Comparison of ENCODE assay signal across 8 mouse cellular contexts in the genomic region with DNA sequence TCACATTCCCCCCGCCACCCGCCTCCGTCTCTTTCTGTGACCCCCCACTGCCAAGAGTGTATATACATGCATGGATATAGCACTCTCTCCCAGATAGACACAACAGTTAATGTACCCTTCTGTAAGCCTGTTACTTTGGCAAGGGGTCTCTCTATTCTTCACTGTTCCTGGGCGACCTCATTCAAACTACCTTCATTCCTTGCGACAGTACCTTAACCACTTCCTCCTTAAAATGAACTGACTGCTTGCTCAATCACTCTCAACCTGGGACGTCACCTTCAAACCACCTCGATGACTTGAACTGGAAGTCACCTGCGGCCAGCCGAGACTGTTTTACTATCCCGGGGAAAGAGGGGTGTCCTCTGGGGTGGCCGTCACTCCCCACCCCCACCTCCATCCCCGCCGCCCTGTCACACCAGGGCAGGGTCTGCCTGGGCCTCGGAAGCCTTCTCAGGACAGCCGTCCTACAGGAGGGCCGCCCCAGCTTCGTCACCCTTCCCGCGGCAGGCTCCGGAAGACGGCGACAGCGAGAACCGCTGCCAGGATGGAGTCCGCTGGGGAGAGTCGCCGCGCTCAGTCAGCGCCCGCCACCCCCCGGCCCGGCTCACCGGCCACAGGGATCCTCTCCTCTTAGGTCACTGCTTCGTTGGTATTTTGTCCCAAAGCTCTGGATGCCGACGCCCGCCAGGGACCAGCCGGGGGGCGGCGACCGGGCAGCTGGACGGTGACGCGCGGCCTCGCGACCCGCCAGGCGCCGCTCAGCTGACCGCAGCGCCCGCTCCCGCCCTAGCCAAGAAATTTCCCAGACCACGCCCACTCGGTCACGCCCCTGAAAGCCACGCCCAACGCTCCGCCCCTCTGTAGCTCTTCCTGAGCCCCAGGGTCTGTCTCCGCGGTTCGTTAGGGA. TPM values are rescaled to one million over a fixed set of nuclear protein-coding genes. Genes with fewer than 3 reads are reported as not detected.
DNase-seq lines count a peak whose midpoint lies in the region; ATAC-seq and TF ChIP-seq lines count a peak whose summit lies in the region.

A gene (minus strand): TSS at position 753 of the 907 bp plus-strand sequence.

- H3K9me3 ChIP-seq in G1E (replicated peaks), result no peaks in the 10 kb centered on the region
- no peaks in the 10 kb centered on the region for H3K9me3 ChIP-seq in lung, embryonic 15.5 days

- peak; percentile 70 for DNase-seq in G1E (ENCODE audit: low spot score)
- DNase-seq in cerebellum, adult 8-10 months, result peak; percentile 78
- DNase-seq in forelimb bud, embryonic 11.5 days (ENCODE audit: low read depth, low spot score), result peak; percentile 74
- peak; percentile 55 for DNase-seq in layer of hippocampus, adult 9-10 months (ENCODE audit: low spot score)
- DNase-seq in thymus, adult 18-20 months, result peak; percentile 25 to 37

- WGBS in lung, embryonic 15.5 days, result 2% methylated on average over 63 of the region's 63 CpGs
- 3% methylated on average over 63 of the region's 63 CpGs for WGBS in olfactory bulb, adult 2 months

- H3K27ac ChIP-seq in lung, embryonic 15.5 days, result peak within 1 kb of the TSS; percentile 4; the same call in 1 of the 2 replicates
- H3K27ac ChIP-seq in olfactory bulb, adult 2 months (ENCODE audit: insufficient read depth, low read depth, low read length), result no peak within 1 kb of the TSS

- H3K9ac ChIP-seq in lung, embryonic 15.5 days, result peak within 1 kb of the TSS; percentile 51

- ATAC-seq in G1E (ENCODE audit: extremely low read depth, insufficient number of reproducible peaks, low FRiP score, poor library complexity, severe bottlenecking), result peak; percentile 81
- ATAC-seq in hematopoietic stem cell, adult 5-6 weeks (replicated peaks in 1 of 2; ENCODE audit: insufficient read depth in 1 of 2, low FRiP score in 2 of 2, low TSS enrichment in 1 of 2, low read depth in 1 of 2, poor library complexity in 2 of 2, severe bottlenecking in 2 of 2), result peak; percentile 85 to 88
- ATAC-seq in lung, embryonic 15.5 days (ENCODE audit: borderline replicate concordance, extremely low read depth, low FRiP score, low TSS enrichment), result peak; percentile 92

- H3K4me2 ChIP-seq in lung, embryonic 15.5 days, result peak within 1 kb of the TSS; percentile 96

- TF ChIP-seq POLR2A in olfactory bulb, adult 2 months (IDR thresholded peaks at IDR 0.05; ENCODE audit: insufficient read depth, low read depth, low read length), result no peak

- peak within 1 kb of the TSS; percentile 84 for H3K4me3 ChIP-seq in G1E (ENCODE audit: low read depth, low read length)
- H3K4me3 ChIP-seq in lung, embryonic 15.5 days, result peak within 1 kb of the TSS; percentile 67
- peak within 1 kb of the TSS; percentile 71 for H3K4me3 ChIP-seq in olfactory bulb, adult 2 months (ENCODE audit: insufficient read depth, low read depth, low read length)

- peaks cover 29% of the 10 kb centered on the region for H3K36me3 ChIP-seq in G1E (replicated peaks)
- no peaks in the 10 kb centered on the region for H3K36me3 ChIP-seq in lung, embryonic 15.5 days

- TF ChIP-seq CTCF in G1E (IDR thresholded peaks at IDR 0.05; ENCODE audit: low read depth, low read length), result no peak
- TF ChIP-seq CTCF in olfactory bulb, adult 2 months (IDR thresholded peaks at IDR 0.05; ENCODE audit: insufficient read depth, low read depth, low read length), result no peak

- H3K4me1 ChIP-seq in G1E (ENCODE audit: insufficient read depth, low read depth, low read length), result peaks cover 52% of the 10 kb centered on the region
- peaks cover 11% of the 10 kb centered on the region for H3K4me1 ChIP-seq in lung, embryonic 15.5 days
- peaks cover 2% of the 10 kb centered on the region; the same call in 1 of the 2 replicates for H3K4me1 ChIP-seq in olfactory bulb, adult 2 months (ENCODE audit: control insufficient read depth, insufficient read depth, low read length)

- H3K27me3 ChIP-seq in G1E (ENCODE audit: insufficient read depth, low read length), result no peaks in the 10 kb centered on the region
- H3K27me3 ChIP-seq in lung, embryonic 15.5 days, result no peaks in the 10 kb centered on the region

RNA-seq across cellular contexts. Expression of the gene that starts here (rescaled TPM):
- total RNA-seq in G1E (2014; fragmentation: Nextera tagmentation), result 65.2 and 68.0 TPM in 2 replicates
- 117 and 139 TPM in 2 replicates for total RNA-seq in G1E (2017)
- polyA plus RNA-seq in G1E (2012), result 29.3 and 30.3 TPM in 2 replicates
- total RNA-seq in hematopoietic stem cell, adult 5-6 weeks (2017), result 22.8 and 49.6 TPM in 2 replicates
- polyA plus RNA-seq in lung, embryonic 15.5 days (2015; fragmentation: Nextera tagmentation; extraction: Ambion mirVana), result 9.6 and 10.5 TPM in 2 replicates
- polyA plus RNA-seq in olfactory bulb, adult 2 months (2012; ENCODE audit: insufficient read depth, insufficient read length, low replicate concordance, missing spikeins), result not detected in 2 replicates

Comparison
In these comparisons a context has a peak if more than half of its experiments do, and no peak if none do; other contexts are left out.
1. RNA of the gene that starts here (polyA plus RNA-seq): 29.3 to 30.3 TPM in G1E and 9.6 to 10.5 TPM in lung, embryonic 15.5 days; not detected in olfactory bulb, adult 2 months; every median in the first group is over 10 times any median in the second.
2. Peak in every context shown above with its lines, with median percentiles within 50 percentile points of each other: ATAC-seq, DNase-seq and H3K4me3 ChIP-seq.